Mouse (Mus musculus): ENCODE measurements around the gene Mrpl51. TPM values are rescaled to one million over a fixed set of nuclear protein-coding genes. Genes with fewer than 3 reads are reported as not detected.

The Mrpl51 gene
- total RNA-seq, 2 experiments from 2014 or later = 63.3 to 66.1 TPM

- DNase-seq (ENCODE audit: low spot score in 2 of 2) = no peak
- intact Hi-C loops (cut with DNase I) = no loop called here
Measured at GRCm38 (mm10) chr6:125179601-125180000, 12.0 kb upstream of the Mrpl51 start.

GRCm38 (mm10) chr6:125182133-125182532 is 9.5 kb upstream of the Mrpl51 start:
- peak in 1 of 2 experiments; percentile 28 for DNase-seq (ENCODE audit: low spot score in 2 of 2)
- intact Hi-C loops (cut with DNase I) = no loop called here

- intact Hi-C loops (cut with DNase I) = no loop called here
- no peak for DNase-seq (ENCODE audit: low spot score in 2 of 2)
Measured at GRCm38 (mm10) chr6:125186203-125186602, 5.4 kb upstream of the Mrpl51 start.

- intact Hi-C loops (cut with DNase I) = no loop called here
- DNase-seq (ENCODE audit: low spot score in 2 of 2) = no peak
Measured at GRCm38 (mm10) chr6:125190816-125191215, 785 bp upstream of the Mrpl51 start.

- peak; percentile 90 to 93 for DNase-seq (ENCODE audit: low spot score in 2 of 2)
- intact Hi-C loops (cut with DNase I) = no loop called here
Measured at GRCm38 (mm10) chr6:125192016-125192714, 564 bp downstream of the Mrpl51 start.

GRCm38 (mm10) chr6:125192841-125193240 is 1.2 kb downstream of the Mrpl51 start:
- intact Hi-C loops (cut with DNase I) = no loop called here
- DNase-seq (ENCODE audit: low spot score in 2 of 2) = no peak

GRCm38 (mm10) chr6:125193390-125193789 is 1.8 kb downstream of the Mrpl51 start:
- no peak for DNase-seq (ENCODE audit: low spot score in 2 of 2)
- intact Hi-C loops (cut with DNase I) = no loop called here

GRCm38 (mm10) chr6:125195541-125196075 is 4.0 kb downstream of the Mrpl51 start:
- no peak for DNase-seq (ENCODE audit: low spot score in 2 of 2)
- intact Hi-C loops (cut with DNase I) = no loop called here

- intact Hi-C loops (cut with DNase I) = no loop called here
- no peak for DNase-seq (ENCODE audit: low spot score in 2 of 2)
Measured at GRCm38 (mm10) chr6:125196301-125196700, 4.7 kb downstream of the Mrpl51 start.

- intact Hi-C loops (cut with DNase I) = no loop called here
- DNase-seq (ENCODE audit: low spot score in 2 of 2) = no peak
Measured at GRCm38 (mm10) chr6:125197166-125197565, 5.6 kb downstream of the Mrpl51 start.

GRCm38 (mm10) chr6:125210436-125210835 is 18.8 kb downstream of the Mrpl51 start:
- no peak for DNase-seq (ENCODE audit: low spot score in 2 of 2)
- intact Hi-C loops (cut with DNase I) = no loop called here

GRCm38 (mm10) chr6:125212621-125213020 is 21.0 kb downstream of the Mrpl51 start:
- no peak for DNase-seq (ENCODE audit: low spot score in 2 of 2)
- intact Hi-C loops (cut with DNase I) = no loop called here

GRCm38 (mm10) chr6:125213129-125213528 is 21.5 kb downstream of the Mrpl51 start:
- intact Hi-C loops (cut with DNase I) = no loop called here
- DNase-seq (ENCODE audit: low spot score in 2 of 2) = no peak

- DNase-seq (ENCODE audit: low spot score in 2 of 2) = no peak
- intact Hi-C loops (cut with DNase I) = no loop called here
Measured at GRCm38 (mm10) chr6:125213715-125214114, 22.1 kb downstream of the Mrpl51 start.

GRCm38 (mm10) chr6:125215148-125215954 is 23.8 kb downstream of the Mrpl51 start, which contains the start of gene Vamp1:
TSS of gene Vamp1 (plus strand) at chr6:125215551.
- intact Hi-C loops (cut with DNase I) = no loop called here
- DNase-seq (ENCODE audit: low spot score in 2 of 2) = peak; percentile 93 to 96

- DNase-seq (ENCODE audit: low spot score in 2 of 2) = no peak
- intact Hi-C loops (cut with DNase I) = loop anchor here (2.0 kb wide), 1 partner anchor 54 kb away; no protein-coding TSS in a partner anchor
Measured at GRCm38 (mm10) chr6:125216898-125217297, 25.3 kb downstream of the Mrpl51 start.

GRCm38 (mm10) chr6:125217899-125218298 is 26.3 kb downstream of the Mrpl51 start:
- intact Hi-C loops (cut with DNase I) = loop anchor here (2.0 kb wide), 1 partner anchor 53 kb away; no protein-coding TSS in a partner anchor
- peak; percentile 34 to 40 for DNase-seq (ENCODE audit: low spot score in 2 of 2)

GRCm38 (mm10) chr6:125218963-125219362 is 27.4 kb downstream of the Mrpl51 start:
- peak; percentile 38 to 56 for DNase-seq (ENCODE audit: low spot score in 2 of 2)
- intact Hi-C loops (cut with DNase I) = no loop called here

GRCm38 (mm10) chr6:125221115-125221745 is 29.6 kb downstream of the Mrpl51 start:
- intact Hi-C loops (cut with DNase I) = no loop called here
- no peak for DNase-seq (ENCODE audit: low spot score in 2 of 2)

GRCm38 (mm10) chr6:125222146-125222545 is 30.5 kb downstream of the Mrpl51 start:
- intact Hi-C loops (cut with DNase I) = no loop called here
- no peak for DNase-seq (ENCODE audit: low spot score in 2 of 2)
